In the genomic region with DNA sequence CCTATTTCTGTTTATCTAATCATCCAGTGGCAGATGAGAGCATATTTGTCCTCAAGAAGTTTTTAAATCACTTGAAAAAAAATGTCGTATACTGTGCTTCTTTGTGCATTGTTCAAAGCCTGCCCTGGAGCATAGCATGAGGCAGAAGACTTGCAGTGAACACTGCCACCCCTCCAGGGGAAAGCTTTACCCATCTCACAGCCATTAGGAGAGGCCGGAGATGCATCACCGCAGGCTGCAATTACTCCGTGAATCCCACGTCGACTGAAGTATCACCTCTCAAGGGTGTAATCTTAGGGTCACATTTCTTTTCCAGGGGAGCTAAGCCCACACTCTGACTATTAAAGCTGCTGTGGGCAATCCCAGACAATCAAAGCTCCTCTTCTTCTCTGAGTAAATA, we compare ENCODE assay signal across 20 mouse cellular contexts.
A peak's percentile ranks its signal among the peaks of the same experiment; 100 is the strongest.
DNase-seq lines count a peak whose midpoint lies in the region; ATAC-seq and TF ChIP-seq lines count a peak whose summit lies in the region.
"Had no signal": no experiment of that assay in that cellular context is flagged by ENCODE, and none has a peak within 500 bp of the region (broad histone marks: within the 10 kb centered on the region; RNA-seq: fewer than 3 reads in every experiment).

No protein-coding gene starts in this region.

- H3K36me3 ChIP-seq in forebrain, embryonic 12.5 days (replicated peaks): no peaks in the 10 kb centered on the region
- no peaks in the 10 kb centered on the region for H3K36me3 ChIP-seq in forebrain, embryonic 10.5 days (replicated peaks)
- H3K36me3 ChIP-seq in midbrain, embryonic 14.5 days (ENCODE audit: control insufficient read depth, insufficient read depth, low read length): no peaks in the 10 kb centered on the region
- H3K36me3 ChIP-seq in midbrain, embryonic 10.5 days: no peaks in the 10 kb centered on the region
- no peaks in the 10 kb centered on the region for H3K36me3 ChIP-seq in midbrain, embryonic 16.5 days (ENCODE audit: control insufficient read depth, insufficient read depth, low read length)
- H3K36me3 ChIP-seq in kidney, adult 2 months (ENCODE audit: control insufficient read depth, insufficient read depth, low read length): no peaks in the 10 kb centered on the region
- H3K36me3 ChIP-seq: G1E; heart, embryonic 13.5 days; intestine, embryonic 15.5 days; liver, embryonic 13.5 days had no signal

- DNase-seq in forebrain, embryonic 10.5 days (ENCODE audit: extremely low spot score, low spot score): no peak
- DNase-seq in midbrain, embryonic 14.5 days: peak; percentile 59
- no peak for DNase-seq in midbrain, embryonic 10.5 days (ENCODE audit: low spot score)
- no peak for DNase-seq in kidney, adult 2 months
- no peak for DNase-seq in cerebellum, adult 8-10 months
- DNase-seq in c-Kit-positive CD71-positive TER-119-positive erythroid progenitor cells, embryonic 14.5 days (ENCODE audit: low spot score): no peak
- DNase-seq: cerebellum, adult 11 months; heart, postnatal 4 days; liver, embryonic 13.5 days; thymus, postnatal 14 days had no signal

- no peak for TF ChIP-seq CTCF in kidney, adult 2 months (conservative IDR thresholded peaks at IDR 0.05; ENCODE audit: insufficient read depth, insufficient read length, low read depth, low read length)

- TF ChIP-seq POLR2A in kidney, adult 2 months (IDR thresholded peaks at IDR 0.05; ENCODE audit: low read depth, low read length): no peak

- no peaks in the 10 kb centered on the region for H3K27me3 ChIP-seq in forebrain, embryonic 12.5 days
- H3K27me3 ChIP-seq in forebrain, embryonic 10.5 days (ENCODE audit: poor library complexity, severe bottlenecking): no peaks in the 10 kb centered on the region
- no peaks in the 10 kb centered on the region for H3K27me3 ChIP-seq in midbrain, embryonic 14.5 days (ENCODE audit: control insufficient read depth, insufficient read depth, low read length)
- no peaks in the 10 kb centered on the region for H3K27me3 ChIP-seq in midbrain, embryonic 10.5 days (ENCODE audit: low read depth, poor library complexity, severe bottlenecking)
- no peaks in the 10 kb centered on the region for H3K27me3 ChIP-seq in midbrain, embryonic 16.5 days (ENCODE audit: control insufficient read depth, insufficient read depth, low read depth, low read length)
- no peaks in the 10 kb centered on the region for H3K27me3 ChIP-seq in kidney, adult 2 months (replicated peaks; ENCODE audit: control insufficient read depth, insufficient read depth, low read length)
- H3K27me3 ChIP-seq: heart, embryonic 13.5 days; intestine, embryonic 15.5 days; liver, embryonic 13.5 days had no signal

- WGBS in forebrain, embryonic 12.5 days: 40% methylated on average over 6 of the region's 6 CpGs
- 46% methylated on average over 6 of the region's 6 CpGs for WGBS in forebrain, embryonic 10.5 days
- WGBS in midbrain, embryonic 14.5 days: 27% methylated on average over 6 of the region's 6 CpGs
- 60% methylated on average over 6 of the region's 6 CpGs for WGBS in midbrain, embryonic 10.5 days
- WGBS in midbrain, embryonic 16.5 days: 24% methylated on average over 6 of the region's 6 CpGs
- WGBS in kidney, adult 2 months: 20% methylated on average over 6 of the region's 6 CpGs

- no peaks in the 10 kb centered on the region for H3K9me3 ChIP-seq in forebrain, embryonic 12.5 days
- H3K9me3 ChIP-seq in forebrain, embryonic 10.5 days: no peaks in the 10 kb centered on the region
- H3K9me3 ChIP-seq in midbrain, embryonic 14.5 days (ENCODE audit: control insufficient read depth, low read length): no peaks in the 10 kb centered on the region
- H3K9me3 ChIP-seq in midbrain, embryonic 10.5 days (replicated peaks): no peaks in the 10 kb centered on the region
- H3K9me3 ChIP-seq in midbrain, embryonic 16.5 days (replicated peaks; ENCODE audit: control insufficient read depth, low read length, poor library complexity, severe bottlenecking): no peaks in the 10 kb centered on the region
- H3K9me3 ChIP-seq: heart, embryonic 13.5 days; intestine, embryonic 15.5 days; liver, embryonic 13.5 days had no signal

- peak; percentile 71; the same call in 1 of the 2 replicates for ATAC-seq in forebrain, embryonic 12.5 days (ENCODE audit: low FRiP score)
- 0 out of 2 replicates have a peak, but pooled peaks have one; percentile 43 for ATAC-seq in midbrain, embryonic 14.5 days (ENCODE audit: low FRiP score, low TSS enrichment)
- 0 out of 2 replicates have a peak, but pooled peaks have one; percentile 54 for ATAC-seq in midbrain, embryonic 16.5 days
- ATAC-seq: CD4-positive, CD25-positive, alpha-beta regulatory T cell, adult 4 months; forebrain, embryonic 16.5 days; intestine, embryonic 15.5 days had no signal

- no peak overlapping the region for H3K27ac ChIP-seq in forebrain, embryonic 12.5 days
- no peak overlapping the region for H3K27ac ChIP-seq in forebrain, embryonic 10.5 days
- H3K27ac ChIP-seq in midbrain, embryonic 14.5 days (replicated peaks; ENCODE audit: low read depth, low read length): 0 out of 2 replicates have a peak overlapping the region, but pooled peaks have one; percentile 21
- no peak overlapping the region for H3K27ac ChIP-seq in midbrain, embryonic 10.5 days (replicated peaks)
- no peak overlapping the region for H3K27ac ChIP-seq in midbrain, embryonic 16.5 days (ENCODE audit: low read length)
- no peak overlapping the region for H3K27ac ChIP-seq in kidney, adult 2 months (ENCODE audit: insufficient read depth, low read depth, low read length)
- H3K27ac ChIP-seq: heart, embryonic 13.5 days; intestine, embryonic 15.5 days; layer of hippocampus, adult 2 months; left cerebral cortex, adult 2 months; liver, embryonic 13.5 days had no signal

- no peak overlapping the region for H3K9ac ChIP-seq in forebrain, embryonic 12.5 days
- H3K9ac ChIP-seq in midbrain, embryonic 14.5 days (replicated peaks; ENCODE audit: low read length): no peak overlapping the region
- H3K9ac ChIP-seq in midbrain, embryonic 16.5 days (ENCODE audit: low read depth, low read length): no peak overlapping the region
- H3K9ac ChIP-seq: heart, embryonic 13.5 days; intestine, embryonic 15.5 days; liver, embryonic 13.5 days had no signal

- 0 out of 2 replicates have a peak, but pooled peaks cover 4% of the 10 kb centered on the region for H3K4me1 ChIP-seq in forebrain, embryonic 12.5 days
- H3K4me1 ChIP-seq in forebrain, embryonic 10.5 days: no peaks in the 10 kb centered on the region
- 0 out of 2 replicates have a peak, but pooled peaks cover 5% of the 10 kb centered on the region for H3K4me1 ChIP-seq in midbrain, embryonic 14.5 days (ENCODE audit: control insufficient read depth, insufficient read depth, low read length)
- no peaks in the 10 kb centered on the region for H3K4me1 ChIP-seq in midbrain, embryonic 10.5 days
- peaks cover 3% of the 10 kb centered on the region; the same call in 1 of the 2 replicates for H3K4me1 ChIP-seq in midbrain, embryonic 16.5 days (ENCODE audit: control insufficient read depth, insufficient read depth, low read length)
- H3K4me1 ChIP-seq in kidney, adult 2 months (ENCODE audit: control insufficient read depth, insufficient read depth, low read length): no peaks in the 10 kb centered on the region
- H3K4me1 ChIP-seq: heart, embryonic 13.5 days; intestine, embryonic 15.5 days; liver, embryonic 13.5 days had no signal

- H3K4me2 ChIP-seq in forebrain, embryonic 12.5 days: no peak overlapping the region
- H3K4me2 ChIP-seq in midbrain, embryonic 14.5 days (ENCODE audit: low read length): no peak overlapping the region
- H3K4me2 ChIP-seq in midbrain, embryonic 16.5 days (ENCODE audit: low read length): no peak overlapping the region
- H3K4me2 ChIP-seq: heart, embryonic 13.5 days; intestine, embryonic 15.5 days; liver, embryonic 13.5 days had no signal

- no peak overlapping the region for H3K4me3 ChIP-seq in forebrain, embryonic 12.5 days (replicated peaks)
- no peak overlapping the region for H3K4me3 ChIP-seq in forebrain, embryonic 10.5 days
- H3K4me3 ChIP-seq in midbrain, embryonic 14.5 days (replicated peaks; ENCODE audit: low read depth, low read length): no peak overlapping the region
- H3K4me3 ChIP-seq in midbrain, embryonic 10.5 days: no peak overlapping the region
- no peak overlapping the region for H3K4me3 ChIP-seq in midbrain, embryonic 16.5 days (ENCODE audit: low read depth, low read length)
- H3K4me3 ChIP-seq in kidney, adult 2 months (ENCODE audit: insufficient read depth, low read depth, low read length): no peak overlapping the region
- H3K4me3 ChIP-seq: heart, embryonic 13.5 days; intestine, embryonic 15.5 days; layer of hippocampus, adult 2 months; left cerebral cortex, adult 2 months; liver, embryonic 13.5 days; myocyte had no signal
